Mouse (Mus musculus) heart, embryonic 13.5 days (tissue): ENCODE results near the gene Slc13a1. TPM values are rescaled to one million over a fixed set of nuclear protein-coding genes. Genes with fewer than 3 reads are reported as not detected.

Source experiments
- ATAC-seq: fragments of 200-750 bp; cut with Nextera tagmentation; 2 replicates; pipeline ENCODE4 v1.8.0; 2017; ENCODE audit warnings: moderate TSS enrichment; ENCODE audit not compliant: insufficient number of reproducible peaks, low FRiP score, low TSS enrichment; ENCODE audit errors: extremely low read depth
- H3K27ac ChIP-seq: fragments of 300-500 bp; sonication (generic); replicated peaks from 2 replicates; pipeline ENCODE4 v1.5.1; 2015; ENCODE audit warnings: moderate library complexity, mild to moderate bottlenecking, inconsistent platforms
- H3K27me3 ChIP-seq: fragments of 300-500 bp; sonication (generic); replicated peaks from 2 replicates; pipeline ENCODE4 v1.6.1; 2015; ENCODE audit warnings: mild to moderate bottlenecking, inconsistent platforms
- H3K36me3 ChIP-seq: fragments of 300-500 bp; sonication (generic); 2 replicates; pipeline ENCODE4 v1.6.1; 2015; ENCODE audit warnings: mild to moderate bottlenecking, inconsistent platforms
- H3K4me1 ChIP-seq: fragments of 300-500 bp; sonication (generic); 2 replicates; pipeline ENCODE4 v1.6.1; 2015; ENCODE audit warnings: inconsistent platforms
- H3K4me2 ChIP-seq: fragments of 300-500 bp; sonication (generic); 2 replicates; pipeline ENCODE4 v1.6.1; 2015; ENCODE audit warnings: inconsistent platforms, mild to moderate bottlenecking, moderate library complexity
- H3K4me3 ChIP-seq: fragments of 300-500 bp; sonication (generic); 2 replicates; pipeline ENCODE4 v1.5.1; 2015; ENCODE audit warnings: moderate library complexity, mild to moderate bottlenecking, inconsistent platforms
- H3K9ac ChIP-seq: fragments of 300-500 bp; sonication (generic); 2 replicates; pipeline ENCODE4 v1.6.1; 2015; ENCODE audit warnings: inconsistent platforms, mild to moderate bottlenecking, moderate library complexity
- H3K9me3 ChIP-seq: fragments of 300-500 bp; sonication (generic); 2 replicates; pipeline ENCODE4 v1.6.1; 2016; ENCODE audit warnings: inconsistent platforms
- WGBS: fragments of 180-500 bp; shearing (Covaris S2); methylation state at CpG from one replicate; pipeline ENCODE4 v1.1.7; 2015; ENCODE audit warnings: mixed read lengths; 5-methylcytosine and 5-hydroxymethylcytosine counted together
- microRNA-seq: library from miRNA; unstranded; fragments of <30 nt; microRNA quantifications from one replicate; pipeline ENCODE4, GENCODE M21; 2016
- polyA plus RNA-seq: library from polyadenylated mRNA; unstranded; fragments of >200 nt; fragmentation: Nextera tagmentation; extraction: Ambion mirVana; gene quantifications from 2 replicates; pipeline ENCODE4 v1.2.1, GENCODE M21; 2015

The Slc13a1 gene
- polyA plus RNA-seq, 1 experiment from 2014 or later, result 0.05 TPM

GRCm38 (mm10) chr6:24076089-24076488, 91.8 kb downstream of the Slc13a1 start:
- H3K4me1 ChIP-seq, result no peaks in the 10 kb centered on the region
- 52% methylated on average over 2 of the region's 2 CpGs for whole genome bisulfite sequencing
- no peak overlapping the region for H3K27ac ChIP-seq
- no peaks in the 10 kb centered on the region for H3K9me3 ChIP-seq
- H3K9ac ChIP-seq, result no peak overlapping the region
- H3K27me3 ChIP-seq, result no peaks in the 10 kb centered on the region
- H3K4me2 ChIP-seq, result no peak overlapping the region
- H3K4me3 ChIP-seq, result no peak overlapping the region
- H3K36me3 ChIP-seq, result no peaks in the 10 kb centered on the region
- ATAC-seq, result no peak

- Histone ChIP-seq H3K27ac (no peak overlapping the region), H3K4me3 (no peak overlapping the region), H3K4me1 (no peaks in the 10 kb centered on the region), H3K9ac (no peak overlapping the region), H3K9me3 (no peaks in the 10 kb centered on the region), H3K27me3 (no peaks in the 10 kb centered on the region), H3K4me2 (no peak overlapping the region), H3K36me3 (no peaks in the 10 kb centered on the region)
- WGBS, result 66% methylated on average over 4 of the region's 4 CpGs
- no peak for ATAC-seq
These were observed 95.1 kb downstream of the Slc13a1 start for GRCm38 (mm10) chr6:24072804-24073203.

- H3K4me1 ChIP-seq, result no peaks in the 10 kb centered on the region
- no peak overlapping the region for H3K4me2 ChIP-seq
- H3K36me3 ChIP-seq, result no peaks in the 10 kb centered on the region
- no peak overlapping the region for H3K27ac ChIP-seq
- H3K27me3 ChIP-seq, result no peaks in the 10 kb centered on the region
- H3K9me3 ChIP-seq, result 0 out of 2 replicates have a peak, but pooled peaks cover 6% of the 10 kb centered on the region
- no peak overlapping the region for H3K9ac ChIP-seq
- no peak overlapping the region for H3K4me3 ChIP-seq
- WGBS, result 68% methylated on average over 3 of the region's 3 CpGs
- ATAC-seq, result no peak
These were observed 108.1 kb downstream of the Slc13a1 start for GRCm38 (mm10) chr6:24059754-24060153.

DNA sequence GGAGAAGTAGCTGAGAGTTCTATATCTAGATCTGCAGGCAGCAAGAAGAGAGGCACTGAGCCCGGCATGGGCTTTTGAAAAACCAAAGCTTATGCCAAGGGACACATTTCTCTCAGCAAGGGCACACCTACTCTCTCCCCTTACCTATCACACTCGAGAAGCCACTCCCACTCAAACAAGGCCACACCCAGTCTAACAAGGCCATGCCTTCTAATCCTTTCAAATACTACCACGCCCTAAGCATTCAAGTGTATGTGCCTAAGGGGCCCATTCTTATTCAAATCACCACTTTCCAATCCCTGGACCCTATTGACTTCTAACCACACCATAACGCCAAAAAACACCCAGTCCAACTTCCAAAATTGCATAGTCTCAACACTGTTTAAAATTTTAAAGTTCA, 112.8 kb downstream of the Slc13a1 start:
- WGBS, result 77% methylated on average over 4 of the region's 4 CpGs
- H3K9me3 ChIP-seq, result 0 out of 2 replicates have a peak, but pooled peaks cover 8% of the 10 kb centered on the region
- no peak overlapping the region for H3K4me2 ChIP-seq
- H3K27ac ChIP-seq, result no peak overlapping the region
- H3K9ac ChIP-seq, result no peak overlapping the region
- no peak for ATAC-seq
- H3K4me3 ChIP-seq, result no peak overlapping the region
- no peaks in the 10 kb centered on the region for H3K4me1 ChIP-seq
- H3K36me3 ChIP-seq, result no peaks in the 10 kb centered on the region
- H3K27me3 ChIP-seq, result no peaks in the 10 kb centered on the region

- WGBS, result 81% methylated on average over 9 of the region's 9 CpGs
- Histone ChIP-seq H3K4me3 (no peak overlapping the region), H3K27ac (no peak overlapping the region), H3K9ac (no peak overlapping the region), H3K27me3 (no peaks in the 10 kb centered on the region), H3K4me1 (no peaks in the 10 kb centered on the region), H3K36me3 (no peaks in the 10 kb centered on the region), H3K9me3 (0 out of 2 replicates have a peak, but pooled peaks cover 8% of the 10 kb centered on the region), H3K4me2 (no peak overlapping the region)
- ATAC-seq, result no peak
These were observed 113.7 kb downstream of the Slc13a1 start for GRCm38 (mm10) chr6:24054086-24054710.

DNA sequence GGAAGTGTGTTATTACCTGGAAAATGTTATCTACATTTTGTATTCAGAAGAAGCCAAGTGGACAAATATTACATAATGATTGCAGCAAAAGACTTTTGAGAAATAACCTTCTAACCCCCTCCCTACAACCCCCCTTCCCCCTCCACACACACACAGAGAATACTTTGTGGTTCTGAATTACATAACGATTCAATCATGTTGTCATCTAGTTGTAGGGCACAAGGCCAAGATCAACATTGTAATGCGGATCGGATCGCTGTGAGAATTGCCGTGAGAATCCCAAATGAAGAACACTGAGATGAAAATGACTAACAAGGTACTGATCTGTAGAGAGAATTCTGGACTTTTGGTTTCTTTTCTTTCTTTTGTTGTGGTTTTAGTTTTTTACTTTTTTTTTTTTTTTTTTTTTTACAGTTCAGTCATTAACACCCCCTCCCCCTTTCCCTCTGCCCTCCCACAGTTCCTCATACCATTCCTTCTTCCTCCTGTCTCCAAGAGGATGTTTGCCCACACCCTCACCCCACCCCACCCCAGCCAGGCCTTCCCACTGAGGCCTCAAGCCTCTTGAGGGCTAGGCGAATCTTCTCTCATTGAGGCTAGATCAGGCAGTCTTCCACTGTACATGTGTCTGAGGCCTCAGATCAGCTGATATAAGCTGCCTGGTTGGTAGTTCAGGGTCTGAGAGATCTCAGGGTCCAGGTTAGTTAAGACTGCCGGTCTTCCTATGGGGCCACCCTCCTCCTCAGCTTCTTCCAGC, 120.7 kb downstream of the Slc13a1 start:
- WGBS, result 44% methylated on average over 7 of the region's 7 CpGs
- H3K4me2 ChIP-seq, result no peak overlapping the region
- no peak for ATAC-seq

GRCm38 (mm10) chr6:24043496-24043895, 124.4 kb downstream of the Slc13a1 start:
- H3K36me3 ChIP-seq, result no peaks in the 10 kb centered on the region
- no peaks in the 10 kb centered on the region for H3K9me3 ChIP-seq
- no peak overlapping the region for H3K9ac ChIP-seq
- H3K27me3 ChIP-seq, result no peaks in the 10 kb centered on the region
- H3K4me1 ChIP-seq, result 0 out of 2 replicates have a peak, but pooled peaks cover 3% of the 10 kb centered on the region
- no peak overlapping the region for H3K4me3 ChIP-seq
- ATAC-seq, result no peak
- H3K4me2 ChIP-seq, result no peak overlapping the region
- H3K27ac ChIP-seq, result no peak overlapping the region

More for the DNA sequence above, 120.7 kb downstream of the Slc13a1 start:
- no peak overlapping the region for H3K9ac ChIP-seq
- no peaks in the 10 kb centered on the region for H3K36me3 ChIP-seq
- no peak overlapping the region for H3K4me3 ChIP-seq
- no peaks in the 10 kb centered on the region for H3K9me3 ChIP-seq
- H3K27me3 ChIP-seq, result no peaks in the 10 kb centered on the region
- H3K4me1 ChIP-seq, result 0 out of 2 replicates have a peak, but pooled peaks cover 3% of the 10 kb centered on the region
- peak overlapping the region; percentile 15; the same call in 1 of the 2 replicates for H3K27ac ChIP-seq

Small RNA genes within 50 kb of the gene (microRNA-seq; reads per million reads assigned to microRNA genes)
- gene Gm26386, result not detected

Other genes with a start within 250 kb of the Slc13a1 start
- gene Tas2r118, start 198.0 kb downstream of the Slc13a1 start, polyA plus RNA-seq, result not detected in 2 replicates